Mouse (Mus musculus) retina, postnatal 1 day (tissue): ENCODE results near the gene Fscb.

Source experiments
- DNase-seq: peaks from one replicate; pipeline ENCODE4 v3.0.0-alpha.2; 2012

Fscb gene

DNA sequence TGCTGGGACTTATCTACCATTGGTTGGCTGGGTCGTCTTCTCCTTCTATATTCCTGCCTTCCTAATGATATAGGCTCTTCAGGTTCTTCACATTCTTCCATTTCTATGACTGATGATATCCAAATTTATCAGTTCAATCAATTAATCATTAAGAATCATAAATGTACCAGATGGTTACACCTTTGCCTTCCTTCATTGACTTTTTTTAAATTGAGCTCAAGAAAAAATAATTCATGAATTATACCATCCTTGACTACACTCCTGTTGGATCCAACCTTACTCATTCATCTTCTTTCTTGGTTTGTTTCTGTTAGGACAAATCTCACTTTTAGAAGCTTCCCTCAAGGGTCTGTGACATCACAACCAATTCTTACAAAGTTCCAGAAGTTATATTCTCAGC is at the start of gene Fscb:
TSS of gene Fscb (minus strand) at position 101 of the 400 bp plus-strand sequence.
- no peak for DNase-seq

DNA sequence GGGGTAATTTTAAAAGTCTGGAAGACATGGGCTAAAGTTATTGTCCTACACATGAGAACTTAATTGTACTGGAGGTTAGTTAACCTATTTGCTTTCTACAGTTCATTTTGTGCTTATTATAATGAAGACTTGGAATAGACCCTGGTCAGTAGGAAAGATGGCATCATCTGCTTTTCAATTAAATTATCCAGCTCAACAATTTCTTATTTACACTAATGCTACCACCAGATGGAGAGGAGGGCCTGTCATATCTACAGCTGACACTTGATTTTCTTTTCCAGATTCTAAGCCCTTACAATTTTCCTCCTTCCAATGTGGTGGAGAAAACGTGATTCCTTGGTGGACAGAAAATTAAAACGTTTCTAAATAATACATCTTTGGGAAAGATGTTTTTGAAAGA is 42.3 kb upstream of the Fscb start:
- no peak for DNase-seq

DNA sequence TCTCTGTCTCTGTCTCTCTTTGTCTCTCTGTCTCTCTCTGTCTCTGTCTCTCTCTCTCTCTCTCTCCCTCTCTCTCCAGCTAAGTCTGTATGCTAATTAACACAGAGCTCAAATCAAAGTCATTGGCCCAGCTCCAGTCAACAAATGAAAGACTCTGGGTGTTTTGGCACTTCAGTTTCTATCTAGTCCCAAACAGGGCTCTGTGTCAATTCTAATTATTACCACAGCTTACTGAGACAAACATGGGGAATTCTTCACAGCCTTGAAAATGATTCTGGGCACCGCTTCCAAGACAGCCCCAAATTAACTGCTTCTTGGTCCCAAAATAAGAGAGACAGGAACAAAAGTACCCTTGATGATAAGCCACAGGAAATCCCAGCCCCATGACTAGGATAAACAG is 38.9 kb upstream of the Fscb start:
- DNase-seq: no peak

DNA sequence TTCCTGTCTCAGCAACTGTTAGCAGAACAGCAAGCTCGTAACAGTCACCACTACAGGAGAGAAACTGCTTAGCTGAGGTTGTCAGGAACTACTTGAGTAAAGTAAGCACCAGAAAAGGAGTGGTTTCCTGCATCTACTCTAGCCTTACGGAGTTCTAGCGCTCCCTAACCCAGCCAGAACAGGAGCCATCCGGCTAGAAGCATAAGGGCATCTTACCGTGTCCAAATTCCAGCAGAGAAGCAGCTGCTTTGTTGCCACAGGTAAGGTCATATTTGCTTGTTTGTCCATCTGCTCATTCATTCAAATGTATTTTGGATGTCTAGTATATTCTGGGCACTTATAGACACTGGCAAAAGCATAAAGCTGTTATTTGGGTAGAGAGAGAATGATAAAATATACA is 23.2 kb upstream of the Fscb start:
- DNase-seq: no peak

DNA sequence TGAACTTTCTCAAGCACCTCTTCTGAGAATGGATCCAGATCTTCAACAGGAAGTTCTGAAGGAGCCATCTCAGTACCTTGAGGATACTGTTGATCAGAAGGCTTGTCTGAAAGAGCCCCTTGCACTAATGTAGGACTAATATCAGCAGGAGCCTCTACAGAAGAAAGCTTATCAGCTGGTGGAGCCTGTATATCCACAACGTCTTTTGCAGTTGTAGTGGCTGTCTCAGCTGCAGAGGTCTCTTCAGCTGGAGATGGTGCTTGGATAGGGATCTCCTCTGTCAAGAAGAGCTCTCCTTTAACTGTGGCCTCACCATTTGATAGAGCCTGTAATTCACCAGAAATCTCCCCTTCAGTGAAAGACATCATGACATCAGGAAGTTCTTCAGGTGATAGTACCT is 875 bp downstream of the Fscb start:
- no peak for DNase-seq

DNA sequence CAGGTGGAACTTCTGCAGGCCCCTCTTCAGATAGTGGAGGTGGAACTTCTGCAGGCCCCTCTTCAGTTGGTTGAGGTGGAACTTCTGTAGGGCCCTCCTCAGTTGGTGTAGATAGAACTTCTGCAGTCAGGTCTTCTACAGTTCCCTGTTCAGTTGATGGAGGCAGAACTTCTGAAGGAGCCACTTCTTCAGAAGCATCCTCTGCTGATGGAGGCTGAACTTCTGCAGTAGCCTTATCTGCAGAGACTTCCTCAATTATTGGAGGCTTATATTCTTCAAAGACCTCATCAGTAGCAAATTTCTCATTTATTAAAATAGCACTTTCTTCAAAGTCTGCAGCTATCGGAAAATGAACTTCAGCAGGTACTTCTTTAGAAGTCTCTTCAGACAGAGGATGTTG is 1.4 kb downstream of the Fscb start:
- no peak for DNase-seq

DNA sequence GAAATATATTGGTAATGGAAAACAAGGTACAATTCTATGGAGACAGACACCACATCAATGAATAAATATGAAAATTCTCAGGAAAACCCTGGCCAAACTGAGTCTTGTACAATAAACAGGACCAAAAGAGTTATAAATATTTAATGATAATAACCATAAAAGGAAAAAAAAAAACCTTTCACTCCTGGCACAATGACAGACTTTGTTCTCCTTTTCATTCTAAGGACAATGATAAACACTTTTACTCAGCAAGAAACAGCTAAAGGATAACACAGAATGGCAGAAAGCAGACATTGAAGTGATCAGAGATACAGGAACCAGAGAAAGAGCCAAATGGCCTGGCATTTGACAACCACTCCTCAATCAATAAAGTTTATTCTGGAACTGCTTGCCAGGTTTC is 19.3 kb downstream of the Fscb start:
- DNase-seq: no peak

DNA sequence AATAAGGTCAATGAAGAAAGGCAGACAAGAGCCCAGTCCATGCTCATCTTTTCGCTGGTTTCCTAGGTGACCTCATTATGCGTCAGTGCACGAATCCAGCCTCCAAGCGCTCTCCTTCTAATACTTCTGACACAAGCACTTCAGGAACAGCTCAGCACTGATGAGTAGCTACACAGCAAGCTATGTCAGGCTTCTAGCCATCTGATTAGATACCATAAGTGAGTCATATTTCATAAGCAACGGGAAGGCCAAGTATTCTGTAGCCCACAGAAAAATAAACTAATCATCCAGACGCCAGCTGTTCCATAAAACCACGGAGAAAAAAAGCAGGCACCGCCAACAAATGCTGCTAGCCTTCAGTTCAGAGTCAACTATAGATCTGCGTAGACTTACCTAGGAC is 24.6 kb downstream of the Fscb start:
- peak; percentile 41 for DNase-seq

DNA sequence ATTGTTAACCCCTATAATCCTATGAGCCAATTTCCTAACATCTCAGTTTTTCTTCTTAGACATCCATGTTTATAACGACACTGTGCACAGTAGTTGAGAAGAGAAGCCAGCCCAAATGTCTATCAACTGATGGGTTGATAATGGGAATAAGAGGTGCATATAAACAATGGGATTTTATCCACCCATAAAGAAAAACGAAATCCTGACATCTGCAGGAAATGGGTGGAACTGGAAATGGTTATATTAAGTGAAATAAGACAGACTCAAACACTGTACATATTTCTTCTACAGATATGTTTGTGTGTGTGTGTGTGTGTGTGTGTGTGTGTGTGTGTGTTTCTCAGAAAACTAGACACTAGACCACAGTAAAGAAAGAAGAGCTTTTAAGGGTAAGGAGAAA is 37.8 kb downstream of the Fscb start:
- no peak for DNase-seq
